8 mouse cellular contexts compared by ENCODE assay signal in genomic region chr6:116266273-116267109, GRCm38 (mm10). TPM values are rescaled to one million over a fixed set of nuclear protein-coding genes. Genes with fewer than 3 reads are reported as not detected.
A peak's percentile ranks its signal among the peaks of the same experiment; 100 is the strongest.
DNase-seq lines count a peak whose midpoint lies in the region; ATAC-seq and TF ChIP-seq lines count a peak whose summit lies in the region.

No protein-coding gene starts in this region.

- H3K36me3 ChIP-seq in kidney, postnatal 0 days (ENCODE audit: insufficient read depth, low read length) = 0 out of 2 replicates have a peak, but pooled peaks cover 10% of the 10 kb centered on the region
- H3K36me3 ChIP-seq in stomach, embryonic 16.5 days (ENCODE audit: control insufficient read depth, insufficient read depth, low read length) = no peaks in the 10 kb centered on the region

- ATAC-seq in kidney, postnatal 0 days (replicated peaks; ENCODE audit: low FRiP score, low read depth) = no peak
- no peak for ATAC-seq in stomach, embryonic 16.5 days (ENCODE audit: insufficient read depth, low FRiP score)

- WGBS in kidney, postnatal 0 days = 21% methylated on average over 11 of the region's 11 CpGs
- 29% methylated on average over 11 of the region's 11 CpGs for WGBS in stomach, embryonic 16.5 days

- H3K9ac ChIP-seq in kidney, postnatal 0 days (ENCODE audit: low read depth, low read length) = no peak overlapping the region
- 0 out of 2 replicates have a peak overlapping the region, but pooled peaks have one; percentile 34 for H3K9ac ChIP-seq in stomach, embryonic 16.5 days (ENCODE audit: low read length)

- no peak overlapping the region for H3K4me3 ChIP-seq in kidney, postnatal 0 days (replicated peaks; ENCODE audit: low read depth, low read length)
- no peak overlapping the region for H3K4me3 ChIP-seq in stomach, embryonic 16.5 days (replicated peaks; ENCODE audit: low read length)

- no peak for TF ChIP-seq CTCF in kidney, postnatal 0 days (IDR thresholded peaks at IDR 0.05; ENCODE audit: low read depth)

- no peaks in the 10 kb centered on the region for H3K27me3 ChIP-seq in kidney, postnatal 0 days (ENCODE audit: insufficient read depth, low read length)
- H3K27me3 ChIP-seq in stomach, embryonic 16.5 days (ENCODE audit: control insufficient read depth, insufficient read depth, low read length) = no peaks in the 10 kb centered on the region

- peak overlapping the region; percentile 48 for H3K4me2 ChIP-seq in kidney, postnatal 0 days (ENCODE audit: low read length)
- H3K4me2 ChIP-seq in stomach, embryonic 16.5 days (ENCODE audit: low read depth, low read length) = peak overlapping the region; percentile 14

- no peaks in the 10 kb centered on the region; the same call in 1 of the 2 replicates for H3K4me1 ChIP-seq in kidney, postnatal 0 days (replicated peaks; ENCODE audit: insufficient read depth, low read length)
- no peaks in the 10 kb centered on the region for H3K4me1 ChIP-seq in stomach, embryonic 16.5 days (ENCODE audit: control insufficient read depth, insufficient read depth, low read length)

- DNase-seq in kidney, postnatal 0 days (ENCODE audit: low spot score) = peak; percentile 48
- no peak for DNase-seq in kidney, adult 18-20 months
- peak; percentile 66 for DNase-seq in WW6 (ENCODE audit: low read depth, low spot score)
- DNase-seq in forelimb bud, embryonic 11.5 days (ENCODE audit: low read depth, low spot score) = peak; percentile 72
- peak; percentile 20 for DNase-seq in lung, postnatal 36 days
- DNase-seq in adrenal gland, adult 2 months = no peak
- DNase-seq in gastrocnemius, postnatal 25 days = no peak

- no peaks in the 10 kb centered on the region for H3K9me3 ChIP-seq in kidney, postnatal 0 days (replicated peaks; ENCODE audit: low read length)
- H3K9me3 ChIP-seq in stomach, embryonic 16.5 days (replicated peaks; ENCODE audit: control insufficient read depth, low read length) = no peaks in the 10 kb centered on the region

- H3K27ac ChIP-seq in kidney, postnatal 0 days = no peak overlapping the region
- no peak overlapping the region for H3K27ac ChIP-seq in stomach, embryonic 16.5 days (ENCODE audit: low read length)

RNA-seq across cellular contexts. Expression of gene Zfand4, which starts 2.5 kb away (rescaled TPM):
- 4.9 and 5.7 TPM in 2 replicates for polyA plus RNA-seq in kidney, postnatal 0 days (2015; fragmentation: Nextera tagmentation; extraction: Ambion mirVana)
- polyA plus RNA-seq in stomach, embryonic 16.5 days (2015; fragmentation: Nextera tagmentation; extraction: Ambion mirVana) = 4.2 and 5.2 TPM in 2 replicates
- total RNA-seq in adrenal gland, adult 2 months (2021) = 1 to 10 TPM in 1 of 2 experiments, under 1 TPM in 1; 0.93 to 1.7 TPM
- polyA plus RNA-seq in adrenal gland, adult 2 months (2012; rRNA removed) = 0.12 and 0.21 TPM in 2 replicates
- 1 to 10 TPM in 1 of 2 experiments, under 1 TPM in 1; 0.51 to 1.1 TPM for total RNA-seq in gastrocnemius, postnatal 25 days (2021)

RNA-seq across cellular contexts. Expression of gene Washc2, which starts 58.7 kb away (rescaled TPM):
- 40.5 and 49.2 TPM in 2 replicates for polyA plus RNA-seq in kidney, postnatal 0 days (2015; fragmentation: Nextera tagmentation; extraction: Ambion mirVana)
- polyA plus RNA-seq in stomach, embryonic 16.5 days (2015; fragmentation: Nextera tagmentation; extraction: Ambion mirVana) = 40.0 and 46.4 TPM in 2 replicates
- 10 to 100 TPM; 44.2 to 45.8 TPM for total RNA-seq in adrenal gland, adult 2 months (2021)
- 44.6 and 51.4 TPM in 2 replicates for polyA plus RNA-seq in adrenal gland, adult 2 months (2012; rRNA removed)
- total RNA-seq in gastrocnemius, postnatal 25 days (2021) = 10 to 100 TPM; 20.6 to 21.7 TPM

Comparison
In these comparisons a context has a peak if more than half of its experiments do, and no peak if none do; other contexts are left out.
1. DNase-seq: peak in kidney, postnatal 0 days (single experiment), WW6 (single experiment), forelimb bud, embryonic 11.5 days (single experiment) and lung, postnatal 36 days (single experiment); none in kidney, adult 18-20 months (single experiment), adrenal gland, adult 2 months (single experiment) and gastrocnemius, postnatal 25 days (single experiment).